Mouse (Mus musculus): ENCODE measurements at regions not wholly inside any gene's neighbourhood (a gene's known extent, or its start where the extent isn't known, plus 50 kb on each side); places are given as distances from the start of the nearest gene placed in this dataset.
"Not testable (repeated sequence)": the region's sequence is repeated elsewhere in the genome, so short reads cannot be mapped to it uniquely, and the experiment has no call there.

GRCm38 (mm10) chr10:20891426-20891825 is 60.9 kb upstream of the Ahi1 start:
- no peak for DNase-seq (ENCODE audit: low spot score in 2 of 2)

- DNase-seq (ENCODE audit: low spot score in 2 of 2), result no peak
These were observed 68.7 kb upstream of the Ahi1 start for GRCm38 (mm10) chr10:20883618-20884017.

GRCm38 (mm10) chr10:20882599-20882998 is 69.7 kb upstream of the Ahi1 start:
- DNase-seq (ENCODE audit: low spot score in 2 of 2), result no peak

GRCm38 (mm10) chr10:20880251-20880650 is 72.1 kb upstream of the Ahi1 start:
- DNase-seq (ENCODE audit: low spot score in 2 of 2), result no peak

GRCm38 (mm10) chr10:20879482-20879881 is 72.9 kb upstream of the Ahi1 start:
- DNase-seq (ENCODE audit: low spot score in 2 of 2), result no peak

- DNase-seq (ENCODE audit: low spot score in 2 of 2), result no peak
These were observed 85.3 kb upstream of the Ahi1 start for GRCm38 (mm10) chr10:20867076-20867475.

GRCm38 (mm10) chr10:20865031-20865430 is 87.3 kb upstream of the Ahi1 start:
- DNase-seq (ENCODE audit: low spot score in 2 of 2), result no peak

- DNase-seq (ENCODE audit: low spot score in 2 of 2), result no peak
These were observed 94.9 kb upstream of the Ahi1 start for GRCm38 (mm10) chr10:20857413-20857812.

GRCm38 (mm10) chr10:20854621-20855363 is 97.6 kb upstream of the Ahi1 start:
- DNase-seq (ENCODE audit: low spot score in 2 of 2), result peak; percentile 26 to 55

GRCm38 (mm10) chr10:20847287-20847686 is 105.1 kb upstream of the Ahi1 start:
- DNase-seq (ENCODE audit: low spot score in 2 of 2), result no peak

GRCm38 (mm10) chr10:20843277-20843676 is 109.1 kb upstream of the Ahi1 start:
- no peak for DNase-seq (ENCODE audit: low spot score in 2 of 2)

GRCm38 (mm10) chr10:20842131-20842530 is 110.2 kb upstream of the Ahi1 start:
- no peak for DNase-seq (ENCODE audit: low spot score in 2 of 2)

GRCm38 (mm10) chr10:20841430-20842040 is 110.8 kb upstream of the Ahi1 start:
- DNase-seq (ENCODE audit: low spot score in 2 of 2), result no peak

- DNase-seq (ENCODE audit: low spot score in 2 of 2), result no peak
These were observed 113.5 kb upstream of the Ahi1 start for GRCm38 (mm10) chr10:20838685-20839425.

GRCm38 (mm10) chr10:20836816-20837215 is 111.9 kb upstream of the Pde7b start:
- DNase-seq (ENCODE audit: low spot score in 2 of 2), result not testable (repeated sequence)

- DNase-seq (ENCODE audit: low spot score in 2 of 2), result no peak
These were observed 110.1 kb upstream of the Pde7b start for GRCm38 (mm10) chr10:20834806-20835575.

GRCm38 (mm10) chr10:20828304-20828703 is 103.4 kb upstream of the Pde7b start:
- DNase-seq (ENCODE audit: low spot score in 2 of 2), result no peak

GRCm38 (mm10) chr10:20827473-20827872 is 102.6 kb upstream of the Pde7b start:
- DNase-seq (ENCODE audit: low spot score in 2 of 2), result no peak

- DNase-seq (ENCODE audit: low spot score in 2 of 2), result no peak
These were observed 93.7 kb upstream of the Pde7b start for GRCm38 (mm10) chr10:20818548-20818947.

- DNase-seq (ENCODE audit: low spot score in 2 of 2), result peak; percentile 63 to 69
These were observed 74.9 kb upstream of the Pde7b start for GRCm38 (mm10) chr10:20799792-20800191.

- DNase-seq (ENCODE audit: low spot score in 2 of 2), result no peak
These were observed 73.5 kb upstream of the Pde7b start for GRCm38 (mm10) chr10:20798400-20798799.

- no peak for DNase-seq (ENCODE audit: low spot score in 2 of 2)
These were observed 69.1 kb upstream of the Pde7b start for GRCm38 (mm10) chr10:20793956-20794355.
